Mouse (Mus musculus) neutrophil, adult 5-6 weeks (primary cell): ENCODE data around the gene Ffar3. TPM values are rescaled to one million over a fixed set of nuclear protein-coding genes. Genes with fewer than 3 reads are reported as not detected.

Source experiments
- ATAC-seq: fragments of 151-379, 151-347 bp; 2 replicates; pipeline ENCODE4 v1.8.0; 2017; ENCODE audit warnings: mild to moderate bottlenecking, moderate TSS enrichment; ENCODE audit not compliant: insufficient number of reproducible peaks, poor library complexity, low FRiP score, severe bottlenecking; ENCODE audit errors: extremely low read depth
- total RNA-seq: library from RNA; stranded (forward); fragments of 200-1000 nt; gene quantifications from 2 replicates; pipeline ENCODE4 v1.2.3, GENCODE M21; 2017

The Ffar3 gene
- total RNA-seq, result 0.70 and 0.98 TPM in 2 replicates

DNA sequence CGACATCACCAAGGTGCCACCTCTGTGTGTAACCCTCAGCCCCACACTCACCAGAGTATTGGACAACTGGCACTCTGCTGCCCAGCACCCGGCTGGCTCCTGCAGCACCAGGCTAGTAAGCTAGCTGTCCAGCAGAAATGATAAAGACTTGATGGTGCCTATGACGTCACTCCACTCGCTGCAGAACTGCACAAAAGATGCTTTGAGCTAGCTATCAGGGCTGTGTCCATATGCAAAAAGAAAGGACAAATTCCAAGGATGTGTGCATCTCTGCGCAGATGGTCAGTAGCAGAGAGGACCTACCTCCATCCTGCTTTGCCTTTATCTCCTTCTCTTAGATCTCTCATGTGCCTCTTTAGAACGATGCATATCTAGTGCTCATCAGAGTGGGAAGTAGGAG, at the start of gene Ffar3:
Gene Ffar3, minus strand, starts transcription at position 101 of the 400 bp plus-strand sequence.
- no peak for ATAC-seq

- peak; percentile 57; the same call in 1 of the 2 replicates for ATAC-seq
These were observed 48.1 kb upstream of the Ffar3 start for GRCm38 (mm10) chr7:30904042-30904441.

DNA sequence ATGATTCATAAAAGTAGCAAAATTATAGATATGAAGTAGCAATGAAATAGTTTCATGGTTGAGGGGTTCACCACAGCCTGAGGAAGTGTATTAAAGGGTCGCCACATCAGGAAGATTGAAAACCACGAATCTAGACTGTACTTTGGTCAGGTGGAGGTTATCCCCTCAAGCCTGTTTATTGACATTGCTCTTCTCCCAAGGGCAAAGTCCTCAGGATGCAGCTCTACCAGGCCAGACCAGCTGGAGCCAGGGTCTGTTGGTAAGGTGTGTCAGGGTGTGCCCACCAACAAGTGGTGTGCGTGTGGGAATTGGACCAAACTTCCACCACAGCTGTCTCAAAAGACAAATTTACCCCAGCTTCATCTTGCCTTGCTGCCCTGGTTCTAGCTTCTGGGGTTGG, 39.2 kb upstream of the Ffar3 start:
- no peak for ATAC-seq

DNA sequence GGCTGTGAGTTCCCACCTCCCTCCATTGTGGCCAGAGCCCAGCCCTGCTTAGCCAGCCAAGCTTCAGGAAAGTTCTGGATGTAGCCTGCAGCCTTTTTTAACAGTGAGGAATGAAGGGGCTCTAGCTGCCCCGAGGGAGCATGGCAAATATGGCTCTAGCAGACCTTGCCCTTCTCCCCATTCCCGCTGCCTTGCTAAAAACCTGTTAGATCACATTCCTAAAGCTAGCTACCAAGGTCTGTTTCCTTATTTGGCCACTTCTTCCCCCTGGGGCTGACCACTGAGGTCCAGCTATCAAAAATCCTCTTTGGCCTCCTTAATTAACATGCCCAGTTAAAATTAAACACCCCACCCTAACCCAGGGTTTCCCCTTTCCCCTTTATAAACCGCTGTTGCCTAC, 36.5 kb upstream of the Ffar3 start:
- no peak for ATAC-seq

DNA sequence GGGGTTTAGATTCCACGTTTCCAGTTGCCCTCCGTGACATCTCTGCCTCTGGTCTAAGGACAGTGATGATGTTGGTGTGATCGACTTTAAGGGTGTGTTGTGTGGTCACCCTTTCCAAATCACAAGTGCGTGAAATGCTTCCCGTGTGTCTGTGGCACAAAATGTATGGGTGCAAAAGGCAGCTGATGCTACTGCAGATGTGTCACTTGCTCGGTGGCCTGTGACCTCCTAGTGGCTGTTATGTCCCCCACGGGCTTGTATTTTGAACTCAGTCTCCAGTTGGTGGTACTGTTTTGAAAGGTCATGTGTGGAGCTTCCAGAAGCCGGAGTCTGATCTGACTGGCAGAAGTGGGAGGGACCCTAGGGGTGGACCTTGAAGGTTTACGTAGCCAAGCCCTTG, 35.8 kb upstream of the Ffar3 start:
- ATAC-seq, result no peak

- ATAC-seq, result no peak
These were observed 34.7 kb upstream of the Ffar3 start for GRCm38 (mm10) chr7:30890681-30891080.

DNA sequence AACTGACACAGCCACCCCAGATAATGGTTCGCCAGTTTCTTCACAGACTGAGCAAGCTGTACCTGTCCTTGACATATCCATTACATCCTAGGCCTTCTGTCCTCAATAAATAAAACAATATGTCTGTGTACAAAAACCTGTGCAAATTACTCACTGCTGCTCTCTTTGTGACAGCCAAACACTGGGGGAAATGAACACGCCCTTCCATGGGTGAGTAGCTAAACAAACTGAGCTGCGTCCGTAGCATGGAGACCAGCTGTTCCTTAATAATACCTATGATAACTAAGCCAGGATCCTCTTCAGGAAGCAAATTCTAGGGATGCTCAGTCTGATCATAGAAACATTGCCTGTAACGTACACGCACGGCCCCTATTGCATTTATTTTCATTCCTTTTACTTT, 32.8 kb upstream of the Ffar3 start:
- ATAC-seq, result no peak

- ATAC-seq, result peak; percentile 85
These were observed 31.7 kb upstream of the Ffar3 start for GRCm38 (mm10) chr7:30887568-30888188.

DNA sequence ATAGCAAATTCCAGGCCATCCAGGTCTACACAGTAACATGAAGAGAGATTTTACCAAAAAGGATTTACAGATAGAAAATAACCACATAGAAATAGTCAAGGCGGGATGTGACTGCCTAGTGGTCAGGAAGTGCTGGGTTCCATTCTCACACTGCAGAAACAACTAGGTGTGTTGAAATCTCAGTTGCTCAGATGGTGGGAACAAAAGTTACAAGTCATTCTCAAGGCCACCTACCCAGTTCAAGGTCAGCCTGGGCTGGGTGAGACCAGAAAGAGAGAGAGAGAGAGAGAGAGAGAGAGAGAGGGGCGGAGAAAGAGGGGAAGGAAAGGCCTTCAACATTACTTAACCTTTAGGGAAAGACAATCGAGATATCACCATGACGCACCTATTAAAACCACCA, 30.9 kb upstream of the Ffar3 start:
- no peak for ATAC-seq

- no peak for ATAC-seq
These were observed 28.1 kb upstream of the Ffar3 start for GRCm38 (mm10) chr7:30884047-30884446.

DNA sequence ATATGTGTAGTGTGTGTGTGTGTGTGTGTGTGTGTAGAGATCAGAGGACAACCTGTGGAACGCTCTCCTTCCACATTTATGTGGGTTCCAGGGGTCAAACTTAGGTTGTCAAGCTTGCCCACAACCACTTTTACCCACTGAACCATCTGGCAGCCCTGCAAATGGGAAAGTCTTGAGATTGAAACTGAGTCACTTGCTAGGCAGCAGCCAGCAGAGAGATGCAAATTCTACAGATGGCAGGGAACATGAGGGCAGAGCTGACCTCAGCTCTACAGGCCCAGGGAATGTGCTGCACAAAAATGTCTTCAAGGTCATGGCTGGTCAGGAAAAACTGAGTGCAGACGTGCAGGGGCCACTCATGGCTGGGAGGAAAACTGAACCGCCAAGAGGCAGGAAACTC, 25.4 kb upstream of the Ffar3 start:
- ATAC-seq, result no peak

- ATAC-seq, result no peak
These were observed 24.2 kb upstream of the Ffar3 start, which contains the start of gene Cd22 for GRCm38 (mm10) chr7:30880176-30880575. TSS of gene Cd22 (minus strand) at chr7:30880342.

GRCm38 (mm10) chr7:30878950-30879349, 23.0 kb upstream of the Ffar3 start:
- peak; percentile 76 for ATAC-seq

DNA sequence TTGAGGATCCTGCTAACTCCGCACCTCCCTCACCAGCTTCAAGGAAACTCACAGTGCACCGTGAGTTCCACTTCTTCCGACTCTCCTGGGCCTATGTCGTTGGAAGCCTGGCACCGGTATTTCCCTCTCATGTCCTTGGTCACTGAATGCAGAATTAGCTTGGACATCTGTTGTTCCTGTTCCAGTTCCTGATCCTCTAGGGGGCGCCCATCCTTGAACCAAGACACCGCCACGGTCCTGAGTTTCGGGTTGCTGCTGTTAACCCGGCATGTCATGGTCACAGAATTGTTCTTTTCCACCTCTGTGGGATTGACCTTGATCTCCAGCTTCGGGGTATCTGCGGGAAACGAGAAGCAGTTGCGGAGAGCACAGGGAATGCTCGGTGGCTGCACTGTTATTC, 17.1 kb upstream of the Ffar3 start:
- ATAC-seq, result peak; percentile 67

DNA sequence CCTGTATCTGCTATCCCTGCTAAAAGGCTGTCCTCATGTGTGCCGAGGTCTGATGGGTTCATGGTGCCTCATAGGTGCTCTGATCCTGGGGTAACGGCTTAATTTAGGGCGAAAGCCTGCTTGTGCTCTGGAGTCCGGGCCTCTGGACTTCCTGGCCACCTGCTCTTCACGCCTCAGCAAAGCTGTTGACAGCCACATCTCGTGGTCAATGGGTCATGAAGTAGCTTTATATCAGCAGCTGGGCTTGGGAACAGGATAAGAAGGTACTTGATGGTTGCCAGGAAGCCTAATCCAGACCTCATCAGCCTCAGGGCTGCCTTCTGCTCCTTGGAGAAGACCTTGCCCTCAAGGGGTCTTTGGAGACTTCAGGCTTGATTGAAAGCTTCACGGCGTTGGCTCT, 7.4 kb upstream of the Ffar3 start:
- no peak for ATAC-seq

DNA sequence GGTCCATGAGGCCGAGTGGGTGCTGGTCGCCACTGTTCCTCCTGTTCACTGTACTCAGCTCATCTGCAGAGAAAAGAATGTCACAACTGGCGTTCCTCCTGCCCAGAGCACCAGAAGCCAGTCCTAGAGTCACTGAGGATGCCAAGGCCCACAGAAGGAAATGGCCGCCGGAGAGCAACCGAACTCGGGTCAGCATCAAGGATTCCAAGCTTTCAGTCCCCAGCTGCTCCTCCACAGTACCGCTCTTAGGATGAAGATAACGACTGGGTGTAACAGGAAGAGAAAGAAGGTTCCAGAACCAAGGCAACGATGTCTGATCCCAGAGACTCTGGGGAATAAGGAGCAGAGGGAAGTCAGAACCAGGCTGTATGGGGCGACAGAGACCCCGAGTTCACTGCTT, 5.5 kb upstream of the Ffar3 start, which contains the start of gene Ffar1:
Gene Ffar1, minus strand, starts transcription at position 101 of the 400 bp plus-strand sequence.
- no peak for ATAC-seq

DNA sequence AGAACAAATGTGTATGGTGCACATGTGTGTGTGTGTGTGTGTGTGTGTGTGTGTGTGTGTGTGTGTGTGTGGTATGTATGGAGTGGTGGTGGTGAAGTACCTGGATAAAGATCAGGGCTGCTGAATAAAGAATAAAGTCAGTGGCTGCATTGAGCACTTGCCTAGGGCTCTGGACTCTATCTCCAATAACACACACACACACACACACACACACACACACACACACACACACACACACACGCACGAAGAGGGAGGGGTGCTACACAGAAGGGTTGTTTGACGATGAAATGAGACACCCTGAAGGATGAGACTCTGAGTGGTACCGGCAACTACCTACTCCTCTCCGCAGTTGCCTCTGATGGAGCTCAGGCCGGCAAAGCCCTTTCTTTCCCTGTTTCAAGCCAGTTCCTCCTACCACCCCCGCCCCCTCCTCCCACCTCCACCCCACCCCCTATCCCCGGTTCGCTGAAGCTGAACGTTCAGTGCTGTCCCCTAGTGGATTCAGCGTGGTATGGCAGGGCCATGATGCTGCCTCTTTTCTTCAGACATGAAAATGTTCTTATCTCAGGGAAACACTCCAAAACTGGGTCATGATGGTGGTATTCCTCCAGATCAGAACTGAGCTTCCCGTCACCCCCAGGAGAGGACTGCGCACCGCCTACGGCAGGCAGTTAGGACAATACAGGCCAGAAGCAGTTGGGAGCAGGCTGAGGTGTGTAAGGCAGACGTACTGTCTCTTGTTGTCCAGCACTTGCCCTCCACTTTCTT, 3.8 kb upstream of the Ffar3 start:
- peak; percentile 59 for ATAC-seq

DNA sequence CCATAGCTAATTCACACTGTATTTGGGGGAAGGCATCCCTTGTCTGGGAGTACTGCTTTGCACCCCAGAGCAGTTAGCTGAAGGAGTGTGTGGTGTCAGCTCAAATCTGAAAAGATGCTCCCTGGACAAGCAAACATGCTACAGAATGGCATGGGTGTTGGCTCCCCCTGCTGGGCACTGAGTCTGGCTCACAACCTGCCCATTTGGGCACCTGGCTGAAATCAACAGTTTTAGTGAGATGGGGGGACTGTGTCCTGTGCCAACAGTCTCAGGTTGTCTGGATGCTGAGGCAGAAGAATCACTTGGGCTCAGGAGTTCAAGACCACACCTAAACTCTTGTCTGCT, 3.3 kb upstream of the Ffar3 start:
- ATAC-seq, result peak; percentile 65

- no peak for ATAC-seq
These were observed 1.8 kb upstream of the Ffar3 start for GRCm38 (mm10) chr7:30857746-30858145.

- no peak for ATAC-seq
These were observed 4.6 kb downstream of the Ffar3 start for GRCm38 (mm10) chr7:30851421-30851820.

DNA sequence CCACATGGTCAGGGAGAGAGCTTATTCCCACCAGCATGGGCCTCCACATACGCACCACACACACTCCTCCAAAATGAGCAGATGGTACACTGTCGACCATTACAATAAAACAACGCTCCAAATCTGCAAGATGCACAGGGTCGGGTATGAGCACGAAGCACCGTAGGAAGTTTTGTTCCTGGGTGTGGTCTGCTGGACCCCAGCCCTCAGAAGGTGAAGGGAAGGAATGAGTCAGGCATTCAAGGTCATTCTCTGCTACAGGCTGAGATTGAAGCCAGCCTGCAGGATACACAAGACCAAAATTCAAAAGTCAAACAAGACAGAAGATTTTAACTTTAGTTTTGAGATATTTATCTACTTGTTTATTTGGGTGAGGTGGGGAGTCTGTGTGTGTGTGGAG, 8.0 kb downstream of the Ffar3 start:
- ATAC-seq, result no peak
